28 mouse cellular contexts compared by ENCODE assay signal in genomic region chr10:6013743-6014142, GRCm38 (mm10).
DNase-seq lines count a peak whose midpoint lies in the region; ATAC-seq lines count a peak whose summit lies in the region.
"Had no signal": no experiment of that assay in that cellular context is flagged by ENCODE, and none has a peak within 500 bp of the region (broad histone marks: within the 10 kb centered on the region; RNA-seq: fewer than 3 reads in every experiment).

No protein-coding gene starts in this region.

- H3K36me3 ChIP-seq in heart, embryonic 12.5 days, result no peaks in the 10 kb centered on the region
- no peaks in the 10 kb centered on the region for H3K36me3 ChIP-seq in kidney, embryonic 15.5 days
- H3K36me3 ChIP-seq: embryonic facial prominence, embryonic 10.5 days; embryonic facial prominence, embryonic 15.5 days; forebrain, embryonic 12.5 days; G1E; hindbrain, embryonic 10.5 days; hindbrain, embryonic 15.5 days; limb, embryonic 12.5 days; liver, embryonic 15.5 days; lung, embryonic 15.5 days; neural tube, embryonic 12.5 days had no signal

- WGBS in heart, embryonic 12.5 days, result 68% methylated on average over 4 of the region's 4 CpGs
- 62% methylated on average over 4 of the region's 4 CpGs for WGBS in kidney, embryonic 15.5 days

- no peak overlapping the region for H3K27ac ChIP-seq in heart, embryonic 12.5 days (ENCODE audit: poor library complexity, severe bottlenecking)
- H3K27ac ChIP-seq in kidney, embryonic 15.5 days, result no peak overlapping the region
- H3K27ac ChIP-seq: embryonic facial prominence, embryonic 10.5 days; embryonic facial prominence, embryonic 15.5 days; forebrain, embryonic 12.5 days; hindbrain, embryonic 10.5 days; hindbrain, embryonic 15.5 days; limb, embryonic 12.5 days; liver, embryonic 15.5 days; lung, embryonic 15.5 days; neural tube, embryonic 12.5 days had no signal

- no peaks in the 10 kb centered on the region for H3K27me3 ChIP-seq in heart, embryonic 12.5 days (replicated peaks)
- no peaks in the 10 kb centered on the region for H3K27me3 ChIP-seq in kidney, embryonic 15.5 days
- H3K27me3 ChIP-seq: embryonic facial prominence, embryonic 15.5 days; forebrain, embryonic 12.5 days; hindbrain, embryonic 15.5 days; limb, embryonic 12.5 days; liver, embryonic 15.5 days; lung, embryonic 15.5 days; neural tube, embryonic 12.5 days had no signal

- no peak overlapping the region for H3K9ac ChIP-seq in heart, embryonic 12.5 days
- H3K9ac ChIP-seq in kidney, embryonic 15.5 days, result no peak overlapping the region
- H3K9ac ChIP-seq: embryonic facial prominence, embryonic 15.5 days; forebrain, embryonic 12.5 days; forebrain, postnatal 0 days; hindbrain, embryonic 15.5 days; limb, embryonic 12.5 days; liver, embryonic 15.5 days; lung, embryonic 15.5 days; neural tube, embryonic 12.5 days had no signal

- no peak overlapping the region for H3K4me3 ChIP-seq in heart, embryonic 12.5 days
- H3K4me3 ChIP-seq in kidney, embryonic 15.5 days (replicated peaks), result no peak overlapping the region
- H3K4me3 ChIP-seq: embryonic facial prominence, embryonic 10.5 days; embryonic facial prominence, embryonic 15.5 days; forebrain, embryonic 12.5 days; hindbrain, embryonic 10.5 days; hindbrain, embryonic 15.5 days; limb, embryonic 12.5 days; liver, embryonic 15.5 days; lung, embryonic 15.5 days; myocyte; neural tube, embryonic 12.5 days had no signal

- DNase-seq in gastrocnemius, postnatal 25 days, result peak; percentile 8
- DNase-seq in gastrocnemius, postnatal 36 days, result no peak
- DNase-seq in heart, postnatal 10 days, result peak; percentile 16 to 24
- DNase-seq in kidney, postnatal 36 days, result peak; percentile 1 to 3
- no peak for DNase-seq in testis, postnatal 10 days (ENCODE audit: low spot score)
- DNase-seq: adrenal gland, postnatal 10 days; cerebellum, adult 8-10 months; cerebellum, postnatal 25 days; forebrain, postnatal 0 days; gastrocnemius, postnatal 14 days; right cerebral cortex, postnatal 4 days; thymus, postnatal 4 days had no signal

- no peak for ATAC-seq in heart, embryonic 12.5 days (ENCODE audit: insufficient number of reproducible peaks, low FRiP score)
- no peak for ATAC-seq in kidney, embryonic 15.5 days (replicated peaks; ENCODE audit: low FRiP score)
- ATAC-seq: forebrain, postnatal 0 days; inflammation-experienced regulatory T-cells, adult 6 months; midbrain, embryonic 16.5 days had no signal

- intact Hi-C loops in gastrocnemius, postnatal 36 days (cut with DNase I), result no loop called here
- intact Hi-C loops in heart, postnatal 10 days (cut with DNase I), result no loop called here

- no peaks in the 10 kb centered on the region for H3K9me3 ChIP-seq in heart, embryonic 12.5 days (replicated peaks)
- no peaks in the 10 kb centered on the region for H3K9me3 ChIP-seq in kidney, embryonic 15.5 days (replicated peaks)
- H3K9me3 ChIP-seq: embryonic facial prominence, embryonic 10.5 days; embryonic facial prominence, embryonic 15.5 days; forebrain, embryonic 12.5 days; G1E; hindbrain, embryonic 10.5 days; hindbrain, embryonic 15.5 days; limb, embryonic 12.5 days; liver, embryonic 15.5 days; lung, embryonic 15.5 days; neural tube, embryonic 12.5 days had no signal

- H3K4me2 ChIP-seq in heart, embryonic 12.5 days, result no peak overlapping the region
- no peak overlapping the region for H3K4me2 ChIP-seq in kidney, embryonic 15.5 days
- H3K4me2 ChIP-seq: embryonic facial prominence, embryonic 15.5 days; forebrain, embryonic 12.5 days; hindbrain, embryonic 15.5 days; limb, embryonic 12.5 days; liver, embryonic 15.5 days; lung, embryonic 15.5 days; midbrain, embryonic 11.5 days; neural tube, embryonic 12.5 days had no signal

- 0 out of 2 replicates have a peak, but pooled peaks cover 2% of the 10 kb centered on the region for H3K4me1 ChIP-seq in heart, embryonic 12.5 days (replicated peaks)
- H3K4me1 ChIP-seq in kidney, embryonic 15.5 days, result peaks cover 4% of the 10 kb centered on the region; the same call in 1 of the 2 replicates
- H3K4me1 ChIP-seq: embryonic facial prominence, embryonic 15.5 days; forebrain, embryonic 12.5 days; hindbrain, embryonic 15.5 days; limb, embryonic 12.5 days; liver, embryonic 15.5 days; lung, embryonic 15.5 days; neural tube, embryonic 12.5 days had no signal

Comparison
In these comparisons a context has a peak if more than half of its experiments do, and no peak if none do; other contexts are left out.
1. DNase-seq: peak in gastrocnemius, postnatal 25 days (single experiment), heart, postnatal 10 days (2 of 2) and kidney, postnatal 36 days (2 of 2); none in gastrocnemius, postnatal 36 days (0 of 2) and testis, postnatal 10 days (single experiment).